Mouse (Mus musculus): ENCODE data around the gene Cfap298.

Gene Cfap298

GRCm38 (mm10) chr16:90934687-90935328, at the start of gene Cfap298:
Cfap298 (minus strand) TSS chr16:90935114.
- peak; percentile 94 for DNase-seq (ENCODE audit: extremely low spot score, low read depth, low spot score)

- DNase-seq (ENCODE audit: extremely low spot score, low read depth, low spot score): no peak
Measured at GRCm38 (mm10) chr16:90971004-90971403, 36.1 kb upstream of the Cfap298 start.

- DNase-seq (ENCODE audit: extremely low spot score, low read depth, low spot score): no peak
Measured at GRCm38 (mm10) chr16:90966241-90966640, 31.3 kb upstream of the Cfap298 start.

GRCm38 (mm10) chr16:90964302-90964701, 29.4 kb upstream of the Cfap298 start:
- no peak for DNase-seq (ENCODE audit: extremely low spot score, low read depth, low spot score)

- no peak for DNase-seq (ENCODE audit: extremely low spot score, low read depth, low spot score)
Measured at GRCm38 (mm10) chr16:90963866-90964265, 29.0 kb upstream of the Cfap298 start.

- DNase-seq (ENCODE audit: extremely low spot score, low read depth, low spot score): no peak
Measured at GRCm38 (mm10) chr16:90963231-90963630, 28.3 kb upstream of the Cfap298 start.

- DNase-seq (ENCODE audit: extremely low spot score, low read depth, low spot score): no peak
Measured at GRCm38 (mm10) chr16:90958301-90959085, 23.6 kb upstream of the Cfap298 start.

GRCm38 (mm10) chr16:90955494-90955893, 20.6 kb upstream of the Cfap298 start:
- no peak for DNase-seq (ENCODE audit: extremely low spot score, low read depth, low spot score)

- DNase-seq (ENCODE audit: extremely low spot score, low read depth, low spot score): no peak
Measured at GRCm38 (mm10) chr16:90953770-90954169, 18.9 kb upstream of the Cfap298 start.

- no peak for DNase-seq (ENCODE audit: extremely low spot score, low read depth, low spot score)
Measured at GRCm38 (mm10) chr16:90953147-90953546, 18.2 kb upstream of the Cfap298 start.

GRCm38 (mm10) chr16:90950354-90950963, 15.5 kb upstream of the Cfap298 start:
- DNase-seq (ENCODE audit: extremely low spot score, low read depth, low spot score): no peak

- no peak for DNase-seq (ENCODE audit: extremely low spot score, low read depth, low spot score)
Measured at GRCm38 (mm10) chr16:90946977-90947376, 12.1 kb upstream of the Cfap298 start.

GRCm38 (mm10) chr16:90941246-90941645, 6.3 kb upstream of the Cfap298 start:
- DNase-seq (ENCODE audit: extremely low spot score, low read depth, low spot score): no peak

- no peak for DNase-seq (ENCODE audit: extremely low spot score, low read depth, low spot score)
Measured at GRCm38 (mm10) chr16:90934193-90934686, 674 bp downstream of the Cfap298 start.

- DNase-seq (ENCODE audit: extremely low spot score, low read depth, low spot score): no peak
Measured at GRCm38 (mm10) chr16:90933534-90934176, 1.3 kb downstream of the Cfap298 start.

- no peak for DNase-seq (ENCODE audit: extremely low spot score, low read depth, low spot score)
Measured at GRCm38 (mm10) chr16:90927446-90927845, 7.5 kb downstream of the Cfap298 start.

- peak; percentile 14 for DNase-seq (ENCODE audit: extremely low spot score, low read depth, low spot score)
Measured at GRCm38 (mm10) chr16:90925461-90925860, 9.5 kb downstream of the Cfap298 start.

- DNase-seq (ENCODE audit: extremely low spot score, low read depth, low spot score): no peak
Measured at GRCm38 (mm10) chr16:90924606-90925370, 10.1 kb downstream of the Cfap298 start.

- no peak for DNase-seq (ENCODE audit: extremely low spot score, low read depth, low spot score)
Measured at GRCm38 (mm10) chr16:90921471-90922159, 13.3 kb downstream of the Cfap298 start.

GRCm38 (mm10) chr16:90917156-90917555, 17.8 kb downstream of the Cfap298 start:
- no peak for DNase-seq (ENCODE audit: extremely low spot score, low read depth, low spot score)

Measured in hindlimb bud, embryonic 11.5 days (tissue).